Mouse (Mus musculus) spleen, postnatal 10 days (tissue): ENCODE data around the gene Dclre1b.
"Not testable (repeated sequence)": the region's sequence is repeated elsewhere in the genome, so short reads cannot be mapped to it uniquely, and the experiment has no call there.

Experiments used
- DNase-seq, 2 experiments: peaks; one replicate each; pipeline ENCODE4 v3.0.0; 2021 to 2022; ENCODE audit warnings: low spot score in 2 of 2

Gene Dclre1b

DNA sequence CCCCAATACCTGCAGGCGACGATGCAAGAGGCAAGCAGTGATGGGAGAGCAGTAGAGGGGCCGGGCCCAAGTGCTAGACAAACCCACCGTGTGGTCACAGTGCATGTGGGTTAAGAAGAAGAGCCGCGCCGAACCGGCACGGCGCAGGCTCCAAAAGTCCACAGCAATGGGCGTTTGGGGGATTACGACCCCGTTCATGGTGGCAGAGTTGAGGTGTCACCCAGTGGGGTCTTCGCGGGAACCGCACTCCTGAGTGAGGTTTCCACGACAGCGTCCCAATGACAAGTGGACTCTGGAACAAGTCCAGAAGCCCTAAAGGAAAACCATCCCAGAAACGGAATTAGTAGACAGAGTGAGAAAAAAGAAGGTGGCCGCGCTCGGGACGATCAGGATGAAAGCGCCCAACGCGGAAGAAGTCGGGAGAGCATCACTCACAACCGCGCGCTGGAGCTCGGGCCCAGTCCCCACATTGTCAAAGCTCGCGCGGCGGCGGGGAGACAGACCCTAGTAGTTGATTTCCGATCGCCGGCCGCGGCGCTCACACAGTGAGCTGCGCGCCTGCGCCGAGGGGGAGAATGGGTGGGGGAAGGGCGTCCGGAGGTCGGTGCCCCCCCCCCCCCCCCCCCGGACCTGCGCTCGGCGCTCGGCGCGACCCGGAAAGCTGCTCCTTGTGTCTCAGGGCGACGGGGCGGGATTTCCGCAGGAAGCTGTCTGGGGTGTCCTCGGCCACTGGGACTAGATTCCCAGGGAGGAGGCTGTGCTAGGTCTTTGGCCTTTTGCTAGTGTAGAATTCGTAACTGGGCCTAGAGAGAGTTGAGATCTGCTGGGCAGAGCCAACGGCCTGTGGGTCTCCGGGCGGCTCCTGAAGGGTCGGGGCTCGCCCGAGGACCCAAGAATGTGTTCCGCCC is at the start of gene Dclre1b, which contains the start of the genes Ap4b1 and Gm43064:
Gene Dclre1b (minus strand): TSS at position 554 of the 908 bp plus-strand sequence.
Gene Ap4b1 (plus strand): TSS at position 630 of the 908 bp plus-strand sequence.
Gene Gm43064 (plus strand): TSS at position 683 of the 908 bp plus-strand sequence.
- peak; percentile 84 to 93 for DNase-seq

DNA sequence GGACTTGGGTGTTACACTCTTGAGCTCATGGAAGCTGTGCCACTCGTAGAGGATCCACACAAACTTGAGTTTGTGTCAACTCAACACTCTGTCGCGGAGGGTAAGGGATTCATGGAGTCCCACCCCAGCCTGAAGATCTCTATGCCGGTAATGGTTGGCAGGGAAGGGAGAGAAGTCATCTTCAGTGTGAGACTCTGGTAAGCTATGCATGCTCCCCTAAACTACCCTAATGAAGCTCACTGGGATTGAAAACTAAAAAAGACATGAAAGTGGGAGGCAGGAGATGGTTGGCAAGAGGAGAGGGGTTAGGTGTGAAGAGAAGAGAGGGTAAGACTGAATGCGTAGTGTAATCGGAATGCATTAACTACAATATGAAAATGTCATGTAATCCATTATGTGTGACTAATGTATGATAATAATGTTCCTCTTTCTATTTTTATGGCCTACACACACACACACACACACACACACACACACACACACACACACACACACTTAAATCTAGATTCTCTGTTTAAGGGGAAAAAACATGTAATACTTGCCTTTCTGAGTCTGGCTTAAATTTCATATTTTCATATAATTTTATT is 48.8 kb upstream of the Dclre1b start:
- DNase-seq = no peak

DNA sequence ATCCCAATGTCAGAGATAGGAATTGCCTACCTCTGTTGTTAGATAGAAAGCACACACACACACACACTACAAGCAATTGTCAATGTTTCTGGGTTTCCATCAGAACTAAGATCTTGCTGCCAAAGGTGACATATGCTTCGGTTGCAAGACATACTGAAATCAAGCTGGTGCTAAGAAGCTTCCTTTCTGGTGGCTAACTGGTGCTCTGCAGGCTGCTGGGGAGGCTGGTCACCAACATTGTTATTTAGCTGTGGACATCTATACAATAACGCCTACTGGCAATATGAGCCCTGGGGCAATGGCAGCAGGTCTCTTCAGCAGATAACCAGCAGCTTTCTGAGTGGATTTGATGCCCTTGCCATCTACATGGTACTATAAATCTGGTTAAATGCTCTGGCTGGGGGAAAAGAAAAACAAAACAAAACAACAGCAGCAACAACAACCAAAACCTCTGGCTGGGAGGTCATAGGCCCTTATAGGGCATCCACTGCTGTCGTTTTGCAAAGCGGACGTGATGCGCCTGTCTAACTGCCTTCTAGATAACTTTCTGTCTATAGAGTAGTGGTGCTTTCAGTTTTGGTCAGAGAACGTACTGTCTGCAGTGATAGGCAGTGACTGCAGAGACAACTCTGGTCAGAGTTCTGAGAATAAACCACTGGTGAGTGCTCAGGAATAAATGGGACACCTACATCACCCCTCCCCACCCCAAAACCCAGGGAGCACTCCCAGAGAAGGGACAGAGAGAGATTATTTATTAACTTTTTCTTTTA is 48.0 kb upstream of the Dclre1b start:
- DNase-seq = no peak

DNA sequence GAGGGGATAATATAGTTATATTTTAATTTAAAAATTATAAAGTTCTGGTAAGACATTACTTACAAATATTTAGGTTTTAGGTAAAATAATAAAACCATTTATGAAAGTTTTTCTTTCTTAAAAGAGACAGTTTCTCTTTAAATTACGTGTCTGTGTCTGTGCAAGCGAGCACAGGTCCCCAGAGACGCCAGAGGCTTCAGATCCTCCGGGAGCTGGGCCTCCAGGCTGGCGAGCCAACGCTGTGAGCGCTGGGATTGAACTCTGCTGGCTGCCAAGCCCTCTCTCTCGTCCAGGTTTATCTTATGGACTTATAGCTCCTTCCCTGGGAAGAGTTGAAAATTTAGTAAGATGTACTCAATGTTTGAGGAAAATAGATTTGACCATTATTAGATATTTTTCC is 44.6 kb upstream of the Dclre1b start:
- no peak for DNase-seq

DNA sequence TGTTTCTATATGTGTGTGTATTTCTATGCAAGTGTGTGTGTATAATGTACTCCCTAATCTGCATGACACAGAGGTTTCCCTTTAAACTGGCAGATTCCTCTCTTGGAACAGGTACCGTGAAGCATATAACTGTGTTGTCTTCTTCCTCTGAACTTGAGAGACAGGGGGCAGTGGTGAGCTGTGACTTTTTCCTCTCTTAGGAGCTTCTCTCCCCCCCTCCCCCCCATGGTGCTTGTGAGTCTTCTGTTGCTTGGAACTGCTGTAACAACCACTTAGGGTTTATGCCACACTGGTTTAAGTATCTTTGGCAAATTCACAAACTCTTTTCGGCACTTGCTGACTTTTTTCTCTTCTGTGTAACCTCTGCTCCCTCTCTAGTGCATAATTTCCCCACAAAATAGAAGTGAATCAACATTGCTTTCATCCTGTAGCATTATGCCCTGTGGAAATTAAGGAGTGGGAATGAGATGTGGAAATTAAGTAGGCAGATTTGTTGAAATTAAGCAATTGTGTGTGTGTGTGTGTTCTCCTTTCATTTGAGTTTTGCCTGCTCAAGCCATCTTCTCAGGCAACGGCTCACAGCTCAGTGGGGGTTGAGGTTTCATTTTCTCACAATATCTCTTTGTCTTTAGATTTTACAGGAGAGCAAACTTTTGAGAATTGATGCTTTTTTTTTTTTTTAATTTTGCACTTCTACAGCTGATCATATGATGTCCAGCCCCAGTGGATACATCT is 43.5 kb upstream of the Dclre1b start:
- DNase-seq = peak; percentile 51 to 85

DNA sequence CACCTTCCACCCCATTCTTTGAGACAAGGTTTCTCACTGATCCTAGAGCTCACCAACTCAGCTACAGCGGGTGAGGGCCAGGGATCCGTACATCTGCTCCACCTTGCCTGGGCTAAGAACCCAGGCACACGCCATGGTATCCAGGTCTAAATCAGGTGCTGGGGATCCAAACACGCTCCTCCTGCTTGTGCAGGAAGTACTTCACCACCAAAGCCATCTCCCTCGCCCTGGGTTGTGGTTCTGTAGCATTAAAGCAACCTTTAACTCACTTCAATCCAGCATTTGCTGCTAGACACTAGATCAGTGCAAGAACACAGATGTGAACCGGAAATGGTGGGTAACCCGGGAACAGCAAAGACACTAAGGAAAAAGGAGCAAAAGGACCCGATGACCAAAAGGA is 42.6 kb upstream of the Dclre1b start:
- DNase-seq = no peak

DNA sequence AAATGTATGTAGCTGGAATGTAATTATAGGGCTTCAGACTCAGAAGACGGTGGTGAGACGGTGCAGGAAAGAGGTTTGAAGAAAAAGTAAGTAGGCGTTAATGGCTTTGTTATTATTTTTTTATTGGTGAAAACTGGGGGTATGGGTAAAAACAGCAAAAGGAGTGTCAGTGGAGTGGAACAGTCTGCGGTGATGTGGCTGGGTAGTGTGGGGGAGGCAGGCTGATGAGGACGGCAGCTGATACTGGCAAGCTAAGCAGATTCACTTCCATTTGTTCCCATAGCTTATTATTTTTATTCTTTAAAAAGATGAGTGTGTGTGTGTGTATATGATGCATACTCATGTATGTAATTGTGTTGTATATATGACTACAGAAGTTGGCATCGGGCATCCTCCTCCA is 42.2 kb upstream of the Dclre1b start:
- DNase-seq = no peak

DNA sequence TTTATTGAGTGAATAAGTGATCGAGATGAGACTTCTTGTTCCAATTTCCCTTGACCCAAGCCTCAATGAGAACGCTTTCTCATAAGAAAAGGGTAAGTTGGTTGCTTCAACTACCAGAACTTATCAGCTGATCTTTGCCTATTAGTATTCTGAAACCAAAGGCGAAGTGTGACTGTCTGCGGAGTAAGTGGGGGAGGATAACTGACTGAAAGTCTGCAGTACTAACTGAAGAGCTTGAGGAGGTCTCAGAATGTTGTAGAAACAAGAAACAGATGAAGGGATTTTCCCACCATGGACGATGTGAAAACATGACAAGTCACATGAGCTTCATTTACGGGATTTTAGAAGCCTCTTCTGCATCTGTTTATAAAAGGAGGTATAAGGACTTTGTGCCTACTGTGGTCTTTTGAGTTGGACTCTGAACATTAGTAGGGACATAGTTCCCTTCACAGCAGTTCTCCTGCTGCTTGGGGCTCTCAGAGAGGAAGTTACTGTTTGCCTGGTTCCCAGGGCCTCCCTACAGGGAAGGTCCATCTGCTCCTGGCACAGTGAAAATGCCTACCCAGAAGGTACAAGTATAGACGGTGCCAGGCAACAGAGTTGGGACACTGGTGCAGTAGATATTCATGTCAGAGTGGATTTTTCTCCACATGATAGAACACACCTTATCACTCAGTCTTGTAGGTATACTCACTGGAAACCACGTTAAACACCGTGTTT is 41.6 kb upstream of the Dclre1b start:
- DNase-seq = no peak

DNA sequence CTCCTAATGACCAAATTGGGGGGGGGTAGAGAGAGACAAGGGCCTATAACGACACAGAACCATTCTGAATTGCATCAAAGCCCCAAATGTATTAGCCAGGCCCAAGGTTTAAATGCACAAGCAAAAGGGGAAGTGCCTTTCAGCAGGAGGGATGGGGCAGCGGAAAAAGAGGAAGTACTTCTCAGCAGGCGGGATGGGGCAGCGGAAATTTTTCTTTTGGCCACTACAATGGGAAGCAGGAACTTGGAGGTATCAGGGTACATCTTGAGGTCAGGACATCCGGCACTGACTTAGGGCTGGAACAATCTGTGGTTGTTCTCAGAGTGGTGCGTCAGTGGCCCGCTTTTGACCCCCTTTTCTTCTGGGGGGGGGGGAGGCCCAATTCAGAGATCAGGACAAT is 31.7 kb upstream of the Dclre1b start:
- DNase-seq = not testable (repeated sequence)

DNA sequence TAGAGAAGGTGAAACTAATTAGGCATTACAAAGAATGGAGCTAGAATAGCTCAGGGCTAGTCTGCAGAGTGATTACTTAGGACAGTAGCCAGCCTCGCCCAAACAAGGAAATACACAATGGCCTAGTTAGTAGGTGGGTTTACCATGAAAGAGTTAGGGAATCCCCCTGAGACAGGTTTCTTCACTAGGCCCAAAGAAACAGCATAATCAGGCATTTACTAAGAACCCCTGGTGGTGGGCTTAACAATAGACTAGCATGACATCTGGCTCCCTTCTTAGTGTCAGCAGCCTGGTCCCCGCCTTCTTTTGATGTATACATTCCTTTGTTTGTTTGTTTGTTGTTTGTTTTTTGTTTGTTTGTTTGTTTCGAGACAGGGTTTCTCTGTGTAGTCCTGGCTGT is 31.0 kb upstream of the Dclre1b start:
- DNase-seq = not testable (repeated sequence)

DNA sequence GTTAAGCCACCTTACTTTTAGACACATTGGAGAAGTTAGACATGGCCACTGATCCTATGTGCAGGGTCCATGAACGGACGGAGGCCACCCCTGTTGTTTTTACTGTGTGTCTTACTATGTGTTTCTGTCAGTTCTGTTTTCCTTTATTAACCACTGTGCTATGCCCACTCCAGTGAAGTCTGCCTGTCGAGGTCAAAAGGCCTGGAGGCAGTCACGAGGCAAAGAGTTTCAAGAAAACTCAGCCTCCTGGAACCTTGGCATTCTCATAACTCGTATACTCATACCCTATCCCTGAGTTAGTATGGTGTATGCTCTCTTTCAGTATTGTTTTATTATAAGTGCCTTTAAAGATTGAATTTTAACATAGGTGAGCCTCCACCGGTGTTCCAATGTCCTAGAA is 30.5 kb upstream of the Dclre1b start:
- DNase-seq = no peak

DNA sequence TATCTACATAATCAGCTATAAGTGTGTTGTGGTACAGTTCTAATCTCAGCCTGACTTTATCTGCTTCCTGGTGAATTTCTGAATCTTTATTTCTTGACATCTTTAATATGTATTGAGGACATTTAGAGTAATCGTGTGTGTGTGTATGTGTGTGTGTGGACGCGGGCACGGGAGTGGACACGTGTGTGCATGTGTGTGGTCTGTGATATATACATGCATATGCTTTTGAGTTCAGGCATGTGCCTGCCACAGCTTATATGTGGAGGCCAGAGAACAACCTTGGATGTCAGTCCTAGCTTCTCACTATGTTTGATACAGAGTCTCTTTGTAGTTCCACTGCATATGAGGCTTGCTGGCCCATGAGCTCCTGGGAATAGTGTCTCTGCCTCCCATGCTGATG is 27.2 kb upstream of the Dclre1b start:
- DNase-seq = no peak

DNA sequence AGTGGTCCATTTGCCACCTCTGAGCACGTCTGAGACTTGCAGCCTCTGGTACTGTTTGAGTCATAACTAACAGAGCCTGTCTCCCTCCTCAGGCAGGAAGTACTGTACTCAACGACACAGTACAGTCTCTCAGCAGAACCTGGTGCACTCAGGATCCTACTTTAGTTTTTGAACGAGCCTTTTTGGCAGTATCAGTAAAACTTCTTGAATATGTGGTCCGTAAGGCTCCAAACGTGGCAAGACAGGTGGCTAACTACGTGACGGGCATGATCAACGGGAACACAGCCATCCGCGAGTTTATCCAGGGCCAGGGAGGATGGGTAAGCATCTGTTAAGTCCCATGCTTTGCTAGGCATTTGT is 26.7 kb upstream of the Dclre1b start:
- no peak for DNase-seq

DNA sequence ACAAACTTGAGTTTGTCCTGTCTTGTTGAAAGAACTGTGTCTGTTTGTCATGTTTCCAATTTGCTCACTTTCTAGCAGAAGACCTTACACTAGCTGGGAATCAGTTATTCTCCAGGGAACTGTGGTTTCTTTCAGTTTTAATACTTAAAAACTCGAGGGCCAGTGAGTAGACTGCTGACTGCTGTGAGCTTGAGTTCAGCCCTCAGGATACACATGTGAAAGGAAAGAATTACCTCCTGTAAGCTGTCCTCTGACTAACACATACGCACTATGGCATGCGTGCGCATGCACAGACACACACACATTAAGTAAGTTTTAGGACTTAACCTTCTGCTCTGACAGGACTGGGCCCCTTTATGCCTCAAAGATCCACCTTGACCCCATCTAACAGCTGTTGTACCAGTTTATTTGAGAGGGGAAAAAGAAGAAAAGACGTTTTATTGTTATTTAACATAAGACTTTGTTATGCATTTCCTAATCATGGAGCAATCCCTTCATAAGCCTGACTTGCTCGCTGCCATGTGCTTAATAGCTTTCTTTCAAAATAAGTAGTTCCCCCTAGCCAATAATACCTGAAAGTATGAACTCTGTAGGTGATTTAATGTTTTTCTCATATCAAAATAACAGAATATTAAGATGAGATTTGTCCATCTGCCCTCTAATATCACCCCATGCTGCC is 26.2 kb upstream of the Dclre1b start:
- DNase-seq = no peak

DNA sequence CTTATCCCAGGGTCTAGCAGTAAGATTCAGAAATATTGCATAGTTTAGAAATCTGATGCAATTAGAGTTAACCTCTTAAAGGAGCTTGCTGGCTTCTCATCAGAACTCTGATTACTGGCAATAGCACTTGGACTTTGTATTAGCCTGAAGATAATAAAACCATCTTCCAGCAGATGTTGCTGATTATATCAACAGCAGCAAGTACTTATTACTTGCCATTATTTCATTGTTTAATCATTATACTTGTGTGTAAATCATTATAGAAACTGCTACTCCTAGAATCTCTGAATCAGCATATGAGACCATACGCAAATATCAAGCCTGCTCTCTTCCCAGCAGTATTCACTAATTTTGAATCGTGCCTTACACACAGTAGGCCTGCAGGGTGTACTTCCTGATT is 24.8 kb upstream of the Dclre1b start:
- DNase-seq = no peak

DNA sequence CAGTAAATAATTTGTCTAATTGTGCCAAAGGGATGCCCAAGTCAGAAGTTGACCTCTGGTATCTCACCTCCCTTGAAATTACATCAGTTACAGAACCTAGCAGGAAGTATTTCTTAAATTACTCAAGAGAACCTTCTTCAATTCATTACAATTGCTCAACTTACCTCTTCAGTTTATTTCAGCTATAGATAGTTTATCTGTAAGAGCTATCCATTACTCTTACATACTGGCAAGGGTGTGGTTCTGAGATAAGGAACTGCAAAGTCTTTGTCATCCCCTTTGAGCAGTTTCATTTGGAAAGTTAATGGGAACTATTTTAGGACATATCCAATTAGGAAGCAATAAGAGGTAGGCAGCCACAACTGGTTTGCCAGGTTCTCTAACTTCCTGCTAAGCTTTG is 23.2 kb upstream of the Dclre1b start, which contains the start of gene Bcl2l15:
Gene Bcl2l15 (plus strand): TSS at position 176 of the 400 bp plus-strand sequence.
- DNase-seq = no peak

DNA sequence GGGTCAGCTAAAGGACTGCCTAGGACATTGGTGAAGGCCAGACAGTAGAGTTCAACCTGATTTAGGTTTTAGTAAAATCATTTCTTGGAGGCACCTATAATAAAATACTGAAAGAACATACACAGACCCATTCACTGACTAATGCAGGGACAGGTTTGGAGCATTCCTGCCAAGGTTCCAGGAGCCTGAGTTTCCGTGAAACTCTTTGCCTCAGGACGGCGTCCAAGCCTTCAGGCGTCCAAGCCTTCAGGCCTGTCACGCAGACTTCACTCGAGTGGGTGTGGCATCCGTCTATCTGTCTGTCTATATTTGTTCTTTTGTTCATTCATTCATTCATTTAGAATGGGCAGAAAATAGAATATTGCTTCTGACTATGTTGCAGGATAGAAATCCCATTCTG is 21.9 kb upstream of the Dclre1b start:
- DNase-seq = no peak

DNA sequence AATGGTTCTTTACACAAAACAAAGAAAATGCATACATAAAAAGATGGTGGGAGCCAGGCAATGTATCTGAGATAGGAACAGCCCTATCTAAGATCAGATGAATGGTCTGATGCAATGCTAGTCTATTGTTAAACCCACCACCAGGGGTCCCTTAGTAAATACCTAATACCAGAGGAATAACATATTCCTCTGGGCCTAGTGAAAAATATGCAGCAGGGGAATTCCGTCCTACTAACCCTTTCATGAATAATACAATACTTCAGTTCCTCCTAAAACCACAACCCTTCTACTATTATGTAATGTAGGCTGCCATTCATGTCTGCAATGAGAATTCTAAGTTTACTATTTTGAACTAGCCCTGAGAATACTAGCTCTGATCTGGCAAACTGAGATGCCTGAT is 21.4 kb upstream of the Dclre1b start:
- DNase-seq = not testable (repeated sequence)

DNA sequence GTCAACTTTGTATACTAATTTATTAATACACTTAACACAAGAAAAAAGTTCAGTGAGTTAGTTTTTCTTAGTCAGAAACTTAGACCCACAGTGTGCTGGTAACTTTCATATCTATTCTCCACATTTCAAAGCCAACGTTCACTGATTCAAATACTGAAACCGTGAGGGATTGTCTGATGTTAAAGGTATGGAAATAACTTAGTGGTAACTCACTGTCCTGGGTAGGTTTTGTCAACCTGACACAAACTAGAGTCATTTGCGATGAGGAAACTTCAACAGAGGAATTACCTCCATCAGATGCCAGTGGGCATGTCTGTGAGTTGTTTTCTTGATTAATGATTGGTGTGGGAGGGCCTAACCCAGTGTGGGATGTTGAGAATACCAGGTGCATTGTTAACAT is 19.8 kb upstream of the Dclre1b start:
- no peak for DNase-seq

DNA sequence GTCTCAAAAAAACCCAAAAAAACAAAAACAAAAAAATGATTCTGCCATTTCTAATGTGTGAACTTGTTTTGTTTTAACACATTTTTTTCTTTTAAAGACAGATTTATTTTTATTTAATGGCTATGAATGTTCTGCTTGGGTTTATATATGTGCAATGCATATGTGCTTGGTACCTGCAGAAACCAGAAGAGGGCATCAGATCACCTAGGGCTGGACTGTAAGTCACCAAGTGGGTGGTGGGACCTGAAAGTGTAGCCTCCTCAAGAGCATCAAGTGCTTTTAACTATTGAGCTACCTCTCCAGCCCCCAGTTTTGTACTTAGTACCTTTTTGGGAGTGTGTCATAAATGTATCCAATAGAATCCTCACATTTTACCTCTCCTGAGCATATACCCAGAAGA is 18.3 kb upstream of the Dclre1b start:
- no peak for DNase-seq
